Mouse (Mus musculus): ENCODE results near the gene Msto1. TPM values are rescaled to one million over a fixed set of nuclear protein-coding genes. Genes with fewer than 3 reads are reported as not detected.
"Not testable (repeated sequence)": the region's sequence is repeated elsewhere in the genome, so short reads cannot be mapped to it uniquely, and the experiment has no call there.

Msto1 gene
- 10 to 100 TPM; 21.6 to 21.9 TPM for total RNA-seq (2021)
- long read RNA-seq, transcript Msto1-202 (14 exons, 1,875 nt), result major isoform, 32 of 48 reads
- long read RNA-seq, partial matches to known transcripts, result 5 of 48 reads
- long read RNA-seq, other reads (novel, unspliced or antisense), result 11 of 48 reads

GRCm38 (mm10) chr3:88913511-88914383 is at the start of gene Msto1:
Gene Msto1, minus strand, starts transcription at chr3:88913999.
- DNase-seq (ENCODE audit: low spot score in 2 of 2), result peak; percentile 93 to 96

DNA sequence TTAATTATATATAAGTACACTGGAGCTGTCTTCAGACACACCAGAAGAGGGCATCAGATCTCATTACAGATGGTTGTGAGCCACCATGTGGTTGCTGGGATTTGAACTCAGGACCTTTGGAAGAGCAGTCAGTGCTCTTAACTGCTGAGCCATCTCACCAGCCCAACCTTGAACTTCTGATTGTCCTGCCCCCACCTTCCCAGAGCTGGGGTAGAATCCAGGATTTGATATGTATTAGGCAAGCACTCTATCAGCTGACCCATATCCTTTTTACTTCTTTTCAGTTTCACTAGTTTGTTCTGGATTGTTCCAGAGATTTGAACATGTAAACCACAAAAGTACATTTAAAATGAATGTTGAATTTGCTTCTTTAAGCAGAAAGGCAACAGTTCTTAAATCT is 49.4 kb upstream of the Msto1 start:
- not testable (repeated sequence) for DNase-seq (ENCODE audit: low spot score in 2 of 2)

DNA sequence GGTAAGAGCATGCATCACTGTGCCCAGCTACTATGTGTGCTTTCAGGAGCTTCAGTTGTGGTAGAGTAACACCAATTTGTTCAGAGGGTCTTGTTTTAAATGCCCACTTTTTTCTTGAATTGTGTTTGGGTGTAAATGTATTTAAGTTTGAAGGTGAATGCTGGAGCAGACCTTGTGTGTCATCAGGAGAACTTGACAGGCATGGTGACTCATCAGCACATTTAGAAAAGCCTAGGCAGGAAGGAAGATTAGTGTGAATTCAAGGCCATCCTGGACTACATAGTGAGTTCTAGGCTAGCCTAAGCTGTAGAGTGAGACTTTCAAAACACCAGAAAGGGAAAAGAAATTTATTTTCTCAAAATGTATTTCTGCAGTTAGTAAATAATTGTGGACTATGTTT is 39.9 kb upstream of the Msto1 start:
- no peak for DNase-seq (ENCODE audit: low spot score in 2 of 2)

DNA sequence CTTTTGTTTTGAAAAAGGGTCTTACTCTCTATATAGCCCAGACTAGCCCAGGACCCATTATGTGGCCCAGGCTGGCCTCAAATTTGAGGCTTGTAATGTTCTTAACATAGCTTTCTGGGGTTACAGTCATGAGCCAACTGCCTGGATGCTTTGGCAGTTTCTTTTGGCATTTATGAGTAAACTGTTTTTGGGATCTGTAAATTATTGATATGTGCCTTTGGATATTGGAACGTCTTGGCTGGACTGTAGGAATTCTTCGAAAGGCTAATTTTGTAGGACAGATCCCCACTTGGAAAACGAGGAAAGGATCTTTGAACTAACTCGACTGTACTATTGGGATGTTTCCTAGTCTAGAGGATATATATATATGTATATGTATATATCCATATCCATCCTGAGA is 39.4 kb upstream of the Msto1 start:
- DNase-seq (ENCODE audit: low spot score in 2 of 2), result no peak

GRCm38 (mm10) chr3:88951327-88951800 is 37.6 kb upstream of the Msto1 start:
- no peak for DNase-seq (ENCODE audit: low spot score in 2 of 2)

GRCm38 (mm10) chr3:88950576-88951326 is 37.0 kb upstream of the Msto1 start, which contains the start of the genes Ash1l and Dap3:
Gene Ash1l, plus strand, starts transcription at chr3:88950622.
Gene Dap3, minus strand, starts transcription at chr3:88951181.
- DNase-seq (ENCODE audit: low spot score in 2 of 2), result peak; percentile 54 to 70

DNA sequence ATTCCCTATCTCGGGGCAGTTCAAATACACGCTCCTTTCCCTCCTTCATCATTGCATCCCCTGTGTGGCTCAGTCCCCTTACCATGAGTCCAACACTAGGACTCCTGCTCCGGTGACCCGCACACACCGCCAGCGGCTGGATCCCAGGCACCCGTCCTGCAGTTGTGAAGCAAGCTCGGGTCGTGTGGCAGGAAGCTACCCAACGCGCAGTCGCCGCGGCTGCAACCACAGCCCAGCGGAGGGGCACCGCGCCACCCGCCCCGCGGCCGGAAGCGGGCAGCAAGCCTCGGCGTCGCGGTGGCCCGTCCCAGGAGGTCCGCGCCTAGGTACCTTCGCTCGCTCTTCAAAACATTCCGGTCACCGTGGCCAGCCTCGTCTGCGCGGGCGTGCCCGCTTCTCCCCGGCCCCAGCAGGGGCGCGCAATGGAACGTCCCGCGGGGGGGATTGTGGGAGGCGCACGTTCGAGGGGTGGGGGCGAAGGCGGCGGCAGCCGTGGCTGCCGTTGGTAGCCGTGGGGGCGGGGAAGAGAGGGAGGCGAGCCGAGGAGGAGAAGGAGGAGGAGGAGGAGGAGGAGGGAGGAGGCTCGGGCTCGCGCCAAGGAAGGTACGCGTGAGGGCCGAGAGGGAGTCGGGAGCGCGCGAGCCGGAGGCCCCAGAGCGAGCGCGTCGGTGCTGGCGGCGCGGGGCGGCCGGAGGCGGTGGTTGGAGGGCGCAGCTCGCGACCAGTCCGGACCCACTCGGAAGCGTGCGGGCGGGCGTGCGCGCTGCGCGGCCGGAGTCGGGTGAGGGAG is 36.2 kb upstream of the Msto1 start:
- DNase-seq (ENCODE audit: low spot score in 2 of 2), result peak; percentile 79 to 83

GRCm38 (mm10) chr3:88944109-88944508 is 30.3 kb upstream of the Msto1 start:
- no peak for DNase-seq (ENCODE audit: low spot score in 2 of 2)

DNA sequence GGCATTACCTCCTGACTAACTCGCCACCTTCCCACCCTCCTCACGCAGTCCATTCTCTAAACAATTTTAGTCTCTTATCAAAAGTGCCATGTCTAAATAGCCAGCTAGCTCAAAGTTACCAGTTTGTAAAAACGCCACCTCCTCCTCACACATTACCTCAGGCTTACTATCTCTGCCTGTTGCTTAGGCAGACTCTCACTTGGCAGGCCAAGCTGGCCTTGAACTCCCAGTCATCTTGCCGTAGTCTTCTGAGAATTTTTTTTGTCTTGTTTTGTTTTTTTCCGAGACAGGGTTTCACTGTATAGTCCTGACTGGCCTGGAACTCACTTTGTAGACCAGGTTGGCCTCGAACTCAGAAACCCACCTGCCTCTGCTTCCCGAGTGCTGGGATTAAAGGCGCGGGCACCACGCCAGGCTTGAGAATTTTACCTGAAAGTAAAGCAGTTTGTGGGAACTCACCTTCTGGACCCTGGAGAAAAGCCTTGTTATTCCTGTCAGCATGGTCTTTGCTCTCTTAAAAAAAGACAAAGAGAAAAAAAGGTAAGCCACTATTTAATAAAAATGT is 28.6 kb upstream of the Msto1 start:
- no peak for DNase-seq (ENCODE audit: low spot score in 2 of 2)

DNA sequence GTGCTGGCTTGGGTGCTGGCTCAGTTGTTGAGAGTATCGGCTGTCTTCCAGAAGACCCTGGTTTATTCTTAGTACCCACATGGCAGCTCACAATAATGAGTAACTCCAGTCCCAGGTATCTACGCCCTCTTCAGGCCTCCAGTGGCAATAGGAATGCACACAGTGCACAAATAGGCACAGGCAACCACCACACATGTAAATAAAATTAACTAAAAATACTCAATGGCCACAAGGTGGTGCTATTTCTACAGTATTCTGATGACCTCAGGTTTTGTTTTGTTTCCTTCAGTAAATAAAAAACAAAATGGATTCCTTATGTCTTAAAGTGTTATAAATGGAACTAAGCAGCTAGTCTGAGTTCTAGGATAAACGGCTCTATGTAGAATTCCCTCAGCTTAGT is 25.9 kb upstream of the Msto1 start:
- DNase-seq (ENCODE audit: low spot score in 2 of 2), result peak in 1 of 2 experiments; percentile 60

DNA sequence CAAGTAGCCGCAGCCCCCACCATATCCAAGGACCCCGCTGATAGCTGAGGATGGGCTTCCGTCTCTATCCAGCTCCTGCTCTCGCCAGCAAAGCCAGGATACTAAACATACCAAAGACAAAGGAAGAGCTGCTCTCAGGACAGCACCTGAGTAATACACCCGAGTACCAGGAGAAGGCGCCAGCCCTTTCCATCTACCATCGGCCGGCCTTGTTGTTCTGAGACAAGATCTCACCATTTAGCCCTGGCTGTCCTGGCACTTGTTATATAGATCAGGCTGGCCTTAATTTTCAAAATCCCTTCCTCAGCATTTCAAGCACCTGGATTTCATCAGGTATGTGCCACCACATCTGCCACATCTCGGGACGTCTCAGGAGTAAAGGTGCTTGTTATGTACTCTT is 25.3 kb upstream of the Msto1 start:
- DNase-seq (ENCODE audit: low spot score in 2 of 2), result no peak

- DNase-seq (ENCODE audit: low spot score in 2 of 2), result no peak
Observed at GRCm38 (mm10) chr3:88929501-88929900, 15.7 kb upstream of the Msto1 start.

DNA sequence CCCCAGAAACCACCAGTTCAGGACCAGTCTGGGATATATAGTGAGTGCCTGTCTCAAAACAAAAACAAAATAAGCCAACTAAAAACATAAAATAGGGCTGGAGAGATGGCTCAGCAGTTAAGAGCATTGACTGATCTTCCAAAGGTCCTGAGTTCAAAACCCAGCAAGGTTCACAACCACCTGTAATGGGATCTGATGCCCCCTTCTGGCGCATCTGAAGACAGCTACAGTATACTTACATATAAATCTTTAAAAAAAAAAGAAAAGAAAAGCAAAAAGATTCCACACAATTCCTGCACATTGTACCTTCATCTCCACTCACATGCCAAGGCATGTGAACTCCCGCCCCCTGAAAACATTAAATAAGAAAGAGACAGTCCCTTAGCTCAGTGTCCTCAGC is 11.9 kb upstream of the Msto1 start:
- no peak for DNase-seq (ENCODE audit: low spot score in 2 of 2)

DNA sequence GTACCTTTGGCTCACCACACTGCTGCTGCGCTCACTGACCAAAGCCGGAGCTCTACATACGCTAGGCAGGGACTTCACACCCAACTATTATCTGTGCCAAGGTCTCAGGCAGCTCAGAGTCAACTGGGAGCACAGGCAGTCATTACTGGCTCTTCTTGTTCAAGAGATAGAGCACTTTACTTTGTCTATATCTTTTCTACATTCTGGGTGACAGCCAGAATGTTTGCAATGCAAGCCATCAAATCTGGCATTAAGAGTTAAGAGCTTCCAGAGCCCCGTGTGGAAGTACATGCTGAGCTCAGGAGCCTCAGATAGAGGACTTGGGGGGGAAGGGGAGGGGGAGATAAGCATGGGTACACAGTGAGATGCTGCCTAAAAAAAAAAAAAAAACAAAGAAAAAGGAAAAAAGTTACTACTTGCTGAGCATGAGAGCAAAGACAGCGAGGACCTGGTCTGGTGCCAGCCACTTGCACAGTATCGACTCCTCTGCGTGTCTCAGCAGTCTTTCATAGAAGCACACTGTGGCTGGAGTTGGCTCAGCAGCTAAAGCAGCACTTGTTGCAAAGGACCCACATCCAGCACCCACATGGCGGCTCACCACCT is 10.3 kb upstream of the Msto1 start:
- DNase-seq (ENCODE audit: low spot score in 2 of 2), result no peak

DNA sequence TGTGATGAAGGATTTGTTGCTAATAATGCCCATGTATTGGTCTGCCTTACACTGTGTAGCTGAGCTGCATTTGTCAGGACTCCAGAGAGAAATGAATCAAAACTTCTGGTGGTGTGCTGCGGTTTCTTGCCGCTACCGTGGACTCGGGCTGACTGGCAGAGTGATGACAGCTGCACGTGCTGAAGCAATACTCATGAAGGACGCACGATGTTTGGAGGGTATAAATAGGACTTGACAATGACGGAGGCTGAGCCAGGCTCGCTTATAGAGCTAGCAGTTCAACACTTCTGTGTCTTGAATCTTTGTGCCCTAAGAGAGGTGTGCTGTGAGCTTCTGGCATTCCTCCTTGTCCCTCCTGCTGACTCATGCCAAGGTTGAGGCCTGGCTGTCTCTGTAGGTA is 7.6 kb upstream of the Msto1 start:
- no peak for DNase-seq (ENCODE audit: low spot score in 2 of 2)

DNA sequence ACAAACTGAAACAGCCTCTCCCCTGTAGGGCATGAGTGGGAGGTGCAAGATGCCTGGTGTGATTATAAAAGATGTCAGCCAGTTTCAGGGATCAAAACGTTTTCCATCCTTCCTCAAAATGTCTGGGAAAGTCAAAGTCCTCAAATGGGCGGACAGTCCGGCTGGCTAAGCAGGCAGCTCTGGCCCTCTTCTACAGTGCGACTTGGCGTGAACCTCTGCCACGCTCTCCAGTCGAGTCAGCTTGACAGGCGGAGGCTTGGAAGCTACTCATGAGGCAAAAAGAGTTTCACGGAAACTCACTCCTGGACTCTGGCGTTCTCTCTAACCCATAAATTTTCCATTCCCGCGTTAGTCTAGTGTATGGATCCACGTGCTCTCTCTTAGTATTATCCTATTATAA is 5.2 kb upstream of the Msto1 start:
- DNase-seq (ENCODE audit: low spot score in 2 of 2), result no peak

- DNase-seq (ENCODE audit: low spot score in 2 of 2), result no peak
Observed at GRCm38 (mm10) chr3:88914384-88914810, 598 bp upstream of the Msto1 start.

- DNase-seq (ENCODE audit: low spot score in 2 of 2), result no peak
Observed at GRCm38 (mm10) chr3:88912585-88912984, 1.2 kb downstream of the Msto1 start.

GRCm38 (mm10) chr3:88906393-88907159 is 7.2 kb downstream of the Msto1 start:
- DNase-seq (ENCODE audit: low spot score in 2 of 2), result no peak

Data from layer of hippocampus, adult 18-20 months (tissue).